Mouse (Mus musculus): ENCODE measurements around the gene March4. TPM values are rescaled to one million over a fixed set of nuclear protein-coding genes. Genes with fewer than 3 reads are reported as not detected.
A peak's percentile ranks its signal among the peaks of the same experiment; 100 is the strongest.

The March4 gene
- polyA plus RNA-seq, 1 experiment, result 5.7 TPM

DNA sequence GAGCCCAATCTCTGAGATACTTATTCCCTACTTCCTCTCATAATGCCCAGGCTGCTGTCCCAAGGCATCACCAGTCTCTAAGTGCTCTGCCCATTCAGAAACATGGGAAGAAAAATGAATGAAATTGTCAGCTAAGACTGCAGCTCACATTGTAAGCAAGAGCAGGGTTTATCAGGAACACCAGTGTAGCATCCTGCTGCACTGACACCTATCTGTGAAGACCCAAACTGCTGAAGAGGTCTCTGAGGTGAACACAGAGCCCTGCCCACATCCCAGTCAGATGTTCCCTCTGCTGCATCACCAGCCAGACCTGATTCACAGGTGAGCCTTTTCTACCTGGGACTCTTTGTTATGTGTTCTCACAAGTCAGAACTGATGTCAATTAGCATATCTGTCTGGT, 3.3 kb downstream of the March4 start:
- peaks cover 1% of the 10 kb centered on the region; the same call in 1 of the 2 replicates for H3K4me1 ChIP-seq (ENCODE audit: control insufficient read depth, insufficient read depth, low read length)
- no peak overlapping the region for H3K27ac ChIP-seq (ENCODE audit: insufficient read depth, low read length)
- TF ChIP-seq CTCF (IDR thresholded peaks at IDR 0.05; ENCODE audit: extremely low read depth, insufficient read depth, low read length), result no peak
- no peak for TF ChIP-seq POLR2A (IDR thresholded peaks at IDR 0.05; ENCODE audit: extremely low read depth, insufficient read depth, low read length)
- peak overlapping the region; percentile 83 for H3K4me3 ChIP-seq (ENCODE audit: insufficient read depth, low read length)

DNA sequence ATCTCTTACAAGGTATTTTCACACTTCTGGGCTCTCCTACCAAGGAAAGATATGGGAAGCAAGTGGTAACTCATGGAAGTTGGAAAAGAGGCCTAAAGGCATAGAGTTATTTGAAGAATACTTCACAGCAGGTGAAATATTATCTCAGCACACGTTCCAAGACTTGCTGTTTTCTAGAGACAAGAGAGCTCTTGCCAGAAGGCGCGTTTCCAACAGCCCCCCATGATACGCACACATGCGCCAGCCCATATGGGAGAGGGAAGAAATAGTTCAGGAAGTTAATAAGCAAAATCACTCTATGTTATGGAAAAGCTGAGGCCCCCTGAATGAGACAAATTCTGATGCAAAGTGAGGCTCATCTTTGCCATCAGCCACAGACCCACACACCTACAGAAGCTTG, 3.8 kb downstream of the March4 start:
- Histone ChIP-seq H3K4me1 (ENCODE audit: control insufficient read depth, insufficient read depth, low read length) (peaks cover 1% of the 10 kb centered on the region; the same call in 1 of the 2 replicates), H3K4me3 (ENCODE audit: insufficient read depth, low read length) (peak overlapping the region; percentile 83), H3K27ac (ENCODE audit: insufficient read depth, low read length) (no peak overlapping the region)
- TF ChIP-seq POLR2A (IDR thresholded peaks at IDR 0.05; ENCODE audit: extremely low read depth, insufficient read depth, low read length), result no peak
- no peak for TF ChIP-seq CTCF (IDR thresholded peaks at IDR 0.05; ENCODE audit: extremely low read depth, insufficient read depth, low read length)

DNA sequence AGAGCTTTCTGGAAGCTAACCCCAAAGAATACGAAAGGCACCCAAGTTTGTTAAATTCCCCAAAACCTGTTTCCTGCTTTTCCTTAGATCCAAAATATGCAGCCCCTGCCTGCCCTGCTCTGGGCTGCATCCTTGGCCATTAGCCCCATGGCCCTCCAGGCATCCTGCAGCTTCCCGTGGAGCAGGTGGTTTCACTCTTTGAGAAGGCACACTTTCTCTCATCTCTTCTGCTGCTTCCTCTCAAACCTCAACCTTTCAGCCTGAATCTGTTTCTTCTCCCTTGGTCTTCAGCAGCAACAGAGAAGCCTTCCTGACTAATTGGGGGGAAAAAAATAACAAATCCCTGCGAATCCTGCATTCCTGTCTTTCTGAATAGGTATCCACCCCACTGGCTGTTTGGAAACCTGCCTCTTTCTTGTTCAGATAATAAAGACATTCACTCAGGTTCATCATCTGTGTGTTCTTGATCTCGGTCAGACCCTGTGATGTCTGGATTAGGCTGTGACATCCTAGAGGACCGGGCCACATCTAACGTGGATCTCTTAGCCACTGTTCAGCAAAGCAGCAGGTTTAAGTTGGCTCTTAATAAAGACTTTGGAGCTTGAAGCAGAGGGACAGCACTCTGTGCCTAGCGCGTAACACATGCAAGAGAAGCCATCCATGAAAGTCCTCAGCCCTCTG, 6.1 kb downstream of the March4 start:
- no peak for TF ChIP-seq CTCF (IDR thresholded peaks at IDR 0.05; ENCODE audit: extremely low read depth, insufficient read depth, low read length)
- TF ChIP-seq POLR2A (IDR thresholded peaks at IDR 0.05; ENCODE audit: extremely low read depth, insufficient read depth, low read length), result no peak
- Histone ChIP-seq H3K27ac (ENCODE audit: insufficient read depth, low read length) (no peak overlapping the region), H3K4me3 (ENCODE audit: insufficient read depth, low read length) (no peak overlapping the region), H3K4me1 (ENCODE audit: control insufficient read depth, insufficient read depth, low read length) (peaks cover 1% of the 10 kb centered on the region; the same call in 1 of the 2 replicates)

DNA sequence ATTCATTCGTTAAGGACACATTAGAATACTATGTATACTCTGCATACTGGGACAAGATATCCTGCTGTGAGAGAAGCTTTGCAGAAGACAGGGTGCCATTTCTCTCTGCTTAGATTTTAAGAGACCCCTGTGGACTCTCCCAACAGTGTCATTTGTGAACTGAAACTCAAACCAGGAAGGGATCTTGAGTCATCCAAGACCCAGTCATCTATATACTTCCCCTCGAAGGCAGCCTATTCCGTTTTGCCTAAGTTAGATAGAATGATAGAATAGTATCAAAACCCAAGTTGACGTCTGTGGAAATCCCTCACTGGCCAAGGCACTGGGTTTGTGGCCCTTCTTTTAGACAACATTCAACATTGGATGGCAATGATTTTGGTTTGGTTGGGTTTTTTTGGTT, 7.5 kb downstream of the March4 start:
- no peak for TF ChIP-seq POLR2A (IDR thresholded peaks at IDR 0.05; ENCODE audit: extremely low read depth, insufficient read depth, low read length)
- TF ChIP-seq CTCF (IDR thresholded peaks at IDR 0.05; ENCODE audit: extremely low read depth, insufficient read depth, low read length), result no peak

DNA sequence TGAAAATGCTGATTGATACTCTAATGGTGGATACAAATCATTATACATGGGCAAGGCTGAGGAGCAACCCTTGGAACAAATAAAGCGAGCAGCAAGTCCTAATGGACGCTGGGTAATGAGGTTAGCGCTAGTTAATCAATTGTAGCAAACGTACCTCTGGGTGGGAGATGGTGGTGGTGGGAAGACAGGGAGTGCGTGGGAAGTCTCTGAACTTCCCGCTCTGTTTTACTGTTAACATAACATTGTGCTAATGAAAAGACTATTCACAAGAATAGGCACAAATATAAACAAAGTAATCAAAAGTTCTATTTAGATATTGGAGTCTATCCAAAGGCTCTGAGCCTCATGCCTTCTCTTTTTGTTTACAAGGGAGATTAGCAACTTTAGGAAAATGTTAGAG, 13.1 kb downstream of the March4 start:
- Histone ChIP-seq H3K27ac (ENCODE audit: insufficient read depth, low read length) (no peak overlapping the region), H3K4me1 (ENCODE audit: control insufficient read depth, insufficient read depth, low read length) (no peaks in the 10 kb centered on the region), H3K4me3 (ENCODE audit: insufficient read depth, low read length) (no peak overlapping the region)
- no peak for TF ChIP-seq POLR2A (IDR thresholded peaks at IDR 0.05; ENCODE audit: extremely low read depth, insufficient read depth, low read length)

More for the DNA sequence above, 7.5 kb downstream of the March4 start:
- H3K4me3 ChIP-seq (ENCODE audit: insufficient read depth, low read length), result no peak overlapping the region
- H3K27ac ChIP-seq (ENCODE audit: insufficient read depth, low read length), result no peak overlapping the region
- peaks cover 1% of the 10 kb centered on the region; the same call in 1 of the 2 replicates for H3K4me1 ChIP-seq (ENCODE audit: control insufficient read depth, insufficient read depth, low read length)

DNA sequence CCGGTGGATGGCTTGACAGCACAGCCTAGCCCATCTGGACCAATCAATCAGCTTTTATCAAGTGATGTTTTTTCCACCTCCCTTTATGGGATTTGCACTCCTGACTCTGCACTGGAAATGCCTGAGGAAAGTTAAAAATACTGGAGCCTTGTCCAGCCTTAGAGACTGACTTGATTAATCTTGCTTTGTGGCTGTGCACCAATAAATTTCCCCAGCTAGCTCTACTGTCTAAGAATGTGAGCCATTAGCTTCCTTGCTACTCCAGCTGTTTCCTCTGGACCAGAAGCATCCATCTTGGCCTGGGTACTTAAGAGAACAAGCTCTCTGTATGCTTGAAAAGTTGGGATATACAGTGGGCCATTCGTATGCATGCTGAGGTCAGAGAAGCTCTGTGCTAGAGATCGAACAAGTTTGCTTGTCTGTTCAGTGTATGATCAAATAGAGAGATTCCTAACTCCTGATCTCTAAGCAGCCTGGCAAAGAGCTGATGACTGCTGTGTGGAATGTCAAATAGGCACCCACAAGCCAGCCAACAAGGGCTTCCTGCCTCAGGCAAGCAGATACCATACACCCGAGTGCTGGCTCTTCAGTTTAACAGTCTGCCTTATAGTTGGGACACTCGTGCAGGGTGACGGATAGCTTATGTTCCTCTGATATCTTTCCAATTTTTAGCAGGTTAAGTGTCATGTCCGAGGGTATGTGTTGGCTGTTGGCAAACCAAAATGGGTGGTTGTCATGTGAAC, 25.8 kb downstream of the March4 start:
- no peak for TF ChIP-seq POLR2A (IDR thresholded peaks at IDR 0.05; ENCODE audit: extremely low read depth, insufficient read depth, low read length)
- no peak for TF ChIP-seq CTCF (IDR thresholded peaks at IDR 0.05; ENCODE audit: extremely low read depth, insufficient read depth, low read length)
- Histone ChIP-seq H3K4me3 (ENCODE audit: insufficient read depth, low read length) (no peak overlapping the region), H3K27ac (ENCODE audit: insufficient read depth, low read length) (no peak overlapping the region), H3K4me1 (ENCODE audit: control insufficient read depth, insufficient read depth, low read length) (no peaks in the 10 kb centered on the region; the same call in 1 of the 2 replicates)

DNA sequence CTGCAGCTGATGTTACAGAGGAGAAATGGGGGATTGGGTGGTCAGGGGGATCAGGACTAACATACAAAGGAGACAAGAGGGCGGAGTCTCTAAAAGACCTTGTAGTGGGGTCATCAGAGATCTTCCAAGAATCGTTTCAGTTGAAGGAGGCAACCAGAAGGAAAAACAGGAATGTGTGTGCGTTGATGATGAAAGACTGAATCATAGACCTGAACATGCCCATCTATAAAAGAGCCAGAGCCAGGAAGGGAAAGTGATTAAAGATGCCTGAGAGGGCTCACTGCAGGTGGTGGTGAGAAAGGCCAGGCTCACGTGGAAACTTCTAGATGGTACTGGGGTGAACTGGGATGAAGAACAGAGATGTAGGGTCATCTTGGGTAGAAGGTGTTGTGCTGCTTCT, 27.2 kb downstream of the March4 start:
- Histone ChIP-seq H3K4me1 (ENCODE audit: control insufficient read depth, insufficient read depth, low read length) (peaks cover 1% of the 10 kb centered on the region; the same call in 1 of the 2 replicates), H3K4me3 (ENCODE audit: insufficient read depth, low read length) (no peak overlapping the region), H3K27ac (ENCODE audit: insufficient read depth, low read length) (no peak overlapping the region)
- TF ChIP-seq POLR2A (IDR thresholded peaks at IDR 0.05; ENCODE audit: extremely low read depth, insufficient read depth, low read length) (no peak), CTCF (IDR thresholded peaks at IDR 0.05; ENCODE audit: extremely low read depth, insufficient read depth, low read length) (no peak)

DNA sequence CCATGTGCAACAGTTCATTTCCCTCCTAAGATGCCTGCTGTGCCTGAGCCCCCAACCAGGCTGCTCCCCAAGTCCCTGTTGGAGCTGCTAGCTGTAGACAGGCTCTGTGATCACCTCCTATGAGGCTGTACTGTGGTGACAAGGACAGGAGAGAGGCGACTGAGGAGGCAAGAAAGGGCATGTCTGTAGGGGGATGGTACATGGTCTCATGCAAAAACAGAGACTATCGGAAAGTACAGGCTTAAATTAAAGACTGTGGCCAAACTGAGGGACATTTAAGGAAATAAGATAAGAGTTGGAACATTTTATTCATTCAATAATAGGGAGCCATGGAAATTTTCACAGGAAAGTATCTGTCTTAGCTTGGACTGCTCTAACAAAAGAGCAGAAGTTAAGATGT, 29.1 kb downstream of the March4 start:
- TF ChIP-seq CTCF (IDR thresholded peaks at IDR 0.05; ENCODE audit: extremely low read depth, insufficient read depth, low read length) (no peak), POLR2A (IDR thresholded peaks at IDR 0.05; ENCODE audit: extremely low read depth, insufficient read depth, low read length) (no peak)

DNA sequence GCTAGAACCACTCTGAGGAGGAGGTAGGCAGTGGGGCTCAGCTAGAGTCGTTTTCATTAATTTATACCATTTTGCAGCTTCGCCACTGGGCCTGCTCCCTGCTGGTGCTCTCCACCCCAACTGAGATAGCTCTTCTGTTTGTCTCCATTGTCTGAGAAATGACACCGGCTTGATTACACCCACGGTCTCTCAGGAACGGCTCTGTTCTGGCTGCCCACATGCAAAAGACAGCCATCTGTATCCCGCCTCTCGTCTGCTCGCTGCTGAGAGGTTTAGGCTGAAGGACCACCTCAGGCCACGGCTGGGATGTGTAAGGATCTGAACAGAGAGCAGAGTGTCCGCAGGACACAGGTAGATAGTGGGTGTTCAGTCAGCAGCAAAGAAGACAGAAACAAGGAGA, 30.5 kb downstream of the March4 start:
- no peak overlapping the region for H3K27ac ChIP-seq (ENCODE audit: insufficient read depth, low read length)
- no peak for TF ChIP-seq CTCF (IDR thresholded peaks at IDR 0.05; ENCODE audit: extremely low read depth, insufficient read depth, low read length)
- TF ChIP-seq POLR2A (IDR thresholded peaks at IDR 0.05; ENCODE audit: extremely low read depth, insufficient read depth, low read length), result no peak
- H3K4me1 ChIP-seq (ENCODE audit: control insufficient read depth, insufficient read depth, low read length), result peaks cover 1% of the 10 kb centered on the region; the same call in 1 of the 2 replicates
- H3K4me3 ChIP-seq (ENCODE audit: insufficient read depth, low read length), result no peak overlapping the region

More for the DNA sequence above, 29.1 kb downstream of the March4 start:
- H3K4me1 ChIP-seq (ENCODE audit: control insufficient read depth, insufficient read depth, low read length), result peaks cover 1% of the 10 kb centered on the region; the same call in 1 of the 2 replicates
- H3K27ac ChIP-seq (ENCODE audit: insufficient read depth, low read length), result no peak overlapping the region
- H3K4me3 ChIP-seq (ENCODE audit: insufficient read depth, low read length), result no peak overlapping the region

DNA sequence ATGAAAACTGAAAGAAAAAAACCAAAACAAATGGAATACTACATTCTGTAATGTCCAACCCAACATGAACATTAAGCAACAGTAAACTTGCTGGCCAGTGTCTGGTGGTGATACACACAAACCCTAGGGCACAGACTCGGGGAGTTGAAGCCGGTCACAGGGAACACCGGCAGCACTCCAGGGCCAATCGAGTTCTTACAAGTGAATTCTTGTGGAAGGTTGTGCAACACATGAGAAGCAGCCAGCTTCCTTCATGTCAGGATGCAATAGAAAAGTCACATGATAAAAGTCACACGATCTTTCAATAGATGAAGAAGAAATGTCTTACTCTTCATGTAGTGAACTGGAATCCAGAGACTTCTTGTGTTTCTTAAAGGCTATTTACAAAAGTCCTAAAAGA, 39.1 kb downstream of the March4 start:
- TF ChIP-seq CTCF (IDR thresholded peaks at IDR 0.05; ENCODE audit: extremely low read depth, insufficient read depth, low read length) (no peak), POLR2A (IDR thresholded peaks at IDR 0.05; ENCODE audit: extremely low read depth, insufficient read depth, low read length) (no peak)
- Histone ChIP-seq H3K4me3 (ENCODE audit: insufficient read depth, low read length) (no peak overlapping the region), H3K27ac (ENCODE audit: insufficient read depth, low read length) (no peak overlapping the region), H3K4me1 (ENCODE audit: control insufficient read depth, insufficient read depth, low read length) (peaks cover 2% of the 10 kb centered on the region)

All from cortical plate, adult 2 months (tissue).